Mouse (Mus musculus) lung, embryonic 15.5 days (tissue): ENCODE measurements around the gene Ttll4. TPM values are rescaled to one million over a fixed set of nuclear protein-coding genes. Genes with fewer than 3 reads are reported as not detected.

ENCODE experiments used
- polyA plus RNA-seq: library from polyadenylated mRNA; unstranded; fragments of >200 nt; fragmentation: Nextera tagmentation; extraction: Ambion mirVana; gene quantifications from 2 replicates; pipeline ENCODE4 v1.2.1, GENCODE M21; 2015

Gene Ttll4
- polyA plus RNA-seq, 1 experiment from 2014 or later = 16.5 TPM

Other genes starting within 250 kb of the Ttll4 start
- 66.9 and 69.5 TPM in 2 replicates for gene Cnot9, start 155.7 kb upstream of the Ttll4 start, polyA plus RNA-seq
- gene Plcd4, start 118.9 kb upstream of the Ttll4 start, polyA plus RNA-seq = 0.68 and 0.80 TPM in 2 replicates
- 30.9 and 31.0 TPM in 2 replicates for gene Usp37, start 117.5 kb upstream of the Ttll4 start, polyA plus RNA-seq
- 6.5 and 6.9 TPM in 2 replicates for gene Zfp142, start 73.5 kb upstream of the Ttll4 start, polyA plus RNA-seq
- 18.4 and 20.0 TPM in 2 replicates for gene Bcs1l, start 73.5 kb upstream of the Ttll4 start, polyA plus RNA-seq
- gene Rnf25, start 60.3 kb upstream of the Ttll4 start, polyA plus RNA-seq = 32.4 and 33.7 TPM in 2 replicates
- 7.8 and 8.9 TPM in 2 replicates for gene Stk36, start 60.3 kb upstream of the Ttll4 start, polyA plus RNA-seq
- gene Cyp27a1, start 51.8 kb downstream of the Ttll4 start, polyA plus RNA-seq = 3.0 TPM in 2 replicates
- 0.34 and 0.57 TPM in 2 replicates for gene Prkag3, start 87.5 kb downstream of the Ttll4 start, polyA plus RNA-seq
- gene Wnt6, start 110.1 kb downstream of the Ttll4 start, polyA plus RNA-seq = 1.2 TPM in 2 replicates
- gene Wnt10a, start 129.8 kb downstream of the Ttll4 start, polyA plus RNA-seq = 0.20 and 0.25 TPM in 2 replicates
- gene Cdk5r2, start 193.2 kb downstream of the Ttll4 start, polyA plus RNA-seq = not detected in 2 replicates
- gene Fev, start 223.7 kb downstream of the Ttll4 start, polyA plus RNA-seq = not detected in 2 replicates
- not detected in 2 replicates for gene Cryba2, start 231.4 kb downstream of the Ttll4 start, polyA plus RNA-seq